Mouse (Mus musculus) embryonic facial prominence, embryonic 14.5 days (tissue): ENCODE data around the gene Dennd4a. TPM values are rescaled to one million over a fixed set of nuclear protein-coding genes. Genes with fewer than 3 reads are reported as not detected.

Source experiments
- ATAC-seq: fragments of 200-750 bp; cut with Nextera tagmentation; 2 replicates; pipeline ENCODE4 v1.8.0; 2017; ENCODE audit warnings: low read depth, moderate number of reproducible peaks, moderate TSS enrichment
- DNase-seq: peaks from one replicate; pipeline ENCODE4 v3.0.0-alpha.2; 2015; ENCODE audit warnings: low spot score
- H3K27ac ChIP-seq: fragments of 300-500 bp; sonication (generic); replicated peaks from 2 replicates; pipeline ENCODE4 v1.5.1; 2014; ENCODE audit warnings: low read depth, mild to moderate bottlenecking, low read length, moderate library complexity
- H3K27me3 ChIP-seq: fragments of 300-500 bp; sonication (generic); replicated peaks from 2 replicates; pipeline ENCODE4 v1.6.1; 2014; ENCODE audit warnings: low read length; ENCODE audit not compliant: control insufficient read depth, insufficient read depth
- H3K36me3 ChIP-seq: fragments of 300-500 bp; sonication (generic); 2 replicates; pipeline ENCODE4 v1.6.1; 2014; ENCODE audit warnings: low read length, mixed read lengths; ENCODE audit not compliant: control insufficient read depth, insufficient read depth
- H3K4me1 ChIP-seq: fragments of 300-500 bp; sonication (generic); 2 replicates; pipeline ENCODE4 v1.6.1; 2014; ENCODE audit warnings: antibody characterized with exemption, low read length; ENCODE audit not compliant: control insufficient read depth, insufficient read depth
- H3K4me2 ChIP-seq: fragments of 300-500 bp; sonication (generic); 2 replicates; pipeline ENCODE4 v1.6.1; 2014; ENCODE audit warnings: low read depth, mild to moderate bottlenecking, low read length, moderate library complexity, mixed read lengths
- H3K4me3 ChIP-seq: fragments of 300-500 bp; sonication (generic); 2 replicates; pipeline ENCODE4 v1.5.1; 2014; ENCODE audit warnings: low read depth, mild to moderate bottlenecking, low read length
- H3K9ac ChIP-seq: fragments of 300-500 bp; sonication (generic); 2 replicates; pipeline ENCODE4 v1.6.1; 2014; ENCODE audit warnings: low read depth, mild to moderate bottlenecking, low read length, moderate library complexity, mixed read lengths
- H3K9me3 ChIP-seq: fragments of 300-500 bp; sonication (generic); 2 replicates; pipeline ENCODE4 v1.6.1; 2016; ENCODE audit warnings: low read length; ENCODE audit not compliant: control insufficient read depth
- WGBS: fragments of 180-500 bp; shearing (Covaris S2); extraction: QIAGEN DNeasy Blood & Tissue Kit; methylation state at CpG from one replicate; pipeline ENCODE4 v1.1.7; 2014; 5-methylcytosine and 5-hydroxymethylcytosine counted together
- polyA plus RNA-seq: library from polyadenylated mRNA; unstranded; fragments of >200 nt; fragmentation: Nextera tagmentation; extraction: Ambion mirVana; gene quantifications from 2 replicates; pipeline ENCODE4 v1.2.1, GENCODE M21; 2014

The Dennd4a gene
- polyA plus RNA-seq, result 7.5 and 8.9 TPM in 2 replicates

- WGBS, result 2% methylated on average over 21 of the region's 51 CpGs
- peak; percentile 97 for ATAC-seq
- no peaks in the 10 kb centered on the region for H3K27me3 ChIP-seq
Measured at GRCm38 (mm10) chr9:64810822-64811537, at the start of gene Dennd4a. Gene Dennd4a (plus strand): TSS chr9:64811340.

GRCm38 (mm10) chr9:64764824-64765223 is 46.3 kb upstream of the Dennd4a start:
- no peak overlapping the region for H3K27ac ChIP-seq
- no peaks in the 10 kb centered on the region for H3K9me3 ChIP-seq
- no peak for ATAC-seq
- no peak overlapping the region for H3K9ac ChIP-seq
- no peak overlapping the region for H3K4me3 ChIP-seq
- no peaks in the 10 kb centered on the region for H3K36me3 ChIP-seq
- H3K4me2 ChIP-seq, result no peak overlapping the region
- H3K4me1 ChIP-seq, result no peaks in the 10 kb centered on the region
- H3K27me3 ChIP-seq, result no peaks in the 10 kb centered on the region
- WGBS, result 86% methylated on average over 2 of the region's 2 CpGs
- no peak for DNase-seq

More at GRCm38 (mm10) chr9:64810822-64811537, at the start of gene Dennd4a:
- H3K27ac ChIP-seq, result peak within 1 kb of the TSS; percentile 88
- no peaks in the 10 kb centered on the region for H3K9me3 ChIP-seq
- peak; percentile 99 for DNase-seq
- peak within 1 kb of the TSS; percentile 90 for H3K4me3 ChIP-seq
- H3K9ac ChIP-seq, result peak within 1 kb of the TSS; percentile 83
- peak within 1 kb of the TSS; percentile 77 for H3K4me2 ChIP-seq
- no peaks in the 10 kb centered on the region for H3K4me1 ChIP-seq
- H3K36me3 ChIP-seq, result no peaks in the 10 kb centered on the region

GRCm38 (mm10) chr9:64766136-64766535 is 45.0 kb upstream of the Dennd4a start:
- no peak overlapping the region for H3K27ac ChIP-seq
- H3K9ac ChIP-seq, result no peak overlapping the region
- H3K4me2 ChIP-seq, result no peak overlapping the region
- DNase-seq, result no peak
- no peaks in the 10 kb centered on the region for H3K4me1 ChIP-seq
- 87% methylated on average over 3 of the region's 3 CpGs for WGBS
- H3K36me3 ChIP-seq, result no peaks in the 10 kb centered on the region
- no peak for ATAC-seq
- H3K4me3 ChIP-seq, result no peak overlapping the region
- H3K9me3 ChIP-seq, result no peaks in the 10 kb centered on the region
- H3K27me3 ChIP-seq, result no peaks in the 10 kb centered on the region

GRCm38 (mm10) chr9:64767796-64768195 is 43.3 kb upstream of the Dennd4a start:
- Histone ChIP-seq H3K36me3 (no peaks in the 10 kb centered on the region), H3K27me3 (no peaks in the 10 kb centered on the region), H3K4me3 (no peak overlapping the region), H3K4me2 (no peak overlapping the region), H3K9me3 (no peaks in the 10 kb centered on the region), H3K9ac (no peak overlapping the region), H3K4me1 (no peaks in the 10 kb centered on the region), H3K27ac (no peak overlapping the region)
- DNase-seq (no peak), ATAC-seq (no peak)
- 56% methylated on average over 1 of the region's 1 CpGs for WGBS

- Histone ChIP-seq H3K36me3 (no peaks in the 10 kb centered on the region), H3K4me1 (no peaks in the 10 kb centered on the region), H3K4me2 (no peak overlapping the region), H3K9me3 (no peaks in the 10 kb centered on the region), H3K4me3 (no peak overlapping the region), H3K27ac (peak overlapping the region; percentile 28; the same call in 1 of the 2 replicates), H3K27me3 (no peaks in the 10 kb centered on the region), H3K9ac (peak overlapping the region; percentile 14; the same call in 1 of the 2 replicates)
- DNase-seq (peak; percentile 82), ATAC-seq (no peak)
- WGBS, result 32% methylated on average over 9 of the region's 9 CpGs
Measured at GRCm38 (mm10) chr9:64769066-64769695, 42.0 kb upstream of the Dennd4a start.

- no peak for DNase-seq
- Histone ChIP-seq H3K4me1 (peaks cover 4% of the 10 kb centered on the region; the same call in 1 of the 2 replicates), H3K27ac (no peak overlapping the region), H3K27me3 (no peaks in the 10 kb centered on the region), H3K36me3 (no peaks in the 10 kb centered on the region), H3K9me3 (no peaks in the 10 kb centered on the region), H3K4me2 (no peak overlapping the region), H3K4me3 (no peak overlapping the region), H3K9ac (no peak overlapping the region)
- WGBS, result 79% methylated on average over 6 of the region's 6 CpGs
- ATAC-seq, result no peak
Measured at GRCm38 (mm10) chr9:64769911-64770310, 41.2 kb upstream of the Dennd4a start.

- Histone ChIP-seq H3K9ac (no peak overlapping the region), H3K4me3 (no peak overlapping the region), H3K27ac (no peak overlapping the region), H3K27me3 (no peaks in the 10 kb centered on the region), H3K9me3 (no peaks in the 10 kb centered on the region), H3K4me2 (no peak overlapping the region), H3K36me3 (no peaks in the 10 kb centered on the region), H3K4me1 (peaks cover 4% of the 10 kb centered on the region; the same call in 1 of the 2 replicates)
- ATAC-seq (no peak), DNase-seq (no peak)
- 81% methylated on average over 5 of the region's 5 CpGs for WGBS
Measured at GRCm38 (mm10) chr9:64770411-64770849, 40.7 kb upstream of the Dennd4a start.

- Histone ChIP-seq H3K9me3 (no peaks in the 10 kb centered on the region), H3K36me3 (no peaks in the 10 kb centered on the region), H3K27ac (no peak overlapping the region), H3K4me2 (no peak overlapping the region), H3K9ac (no peak overlapping the region), H3K4me1 (peaks cover 4% of the 10 kb centered on the region; the same call in 1 of the 2 replicates), H3K27me3 (no peaks in the 10 kb centered on the region), H3K4me3 (no peak overlapping the region)
- WGBS, result 53% methylated on average over 5 of the region's 5 CpGs
- DNase-seq (no peak), ATAC-seq (no peak)
Measured at GRCm38 (mm10) chr9:64771236-64771635, 39.9 kb upstream of the Dennd4a start.
